Mouse (Mus musculus): ENCODE data around the gene Olfr102.
A peak's percentile ranks its signal among the peaks of the same experiment; 100 is the strongest.

Olfr102 gene

GRCm38 (mm10) chr17:37316954-37317353 lies at the start of gene Olfr102:
TSS of gene Olfr102 (minus strand) at chr17:37317054.
- DNase-seq (ENCODE audit: low spot score in 2 of 2), result no peak

- no peak for DNase-seq (ENCODE audit: low spot score in 2 of 2)
These were observed 42.4 kb upstream of the Olfr102 start, which contains the start of gene Olfr104-ps for GRCm38 (mm10) chr17:37359282-37359681. TSS of gene Olfr104-ps (plus strand) at chr17:37359582.

GRCm38 (mm10) chr17:37339598-37339997 lies 22.7 kb upstream of the Olfr102 start, which contains the start of gene Olfr103:
TSS of gene Olfr103 (minus strand) at chr17:37339698.
- DNase-seq (ENCODE audit: low spot score in 2 of 2), result no peak

GRCm38 (mm10) chr17:37310146-37310699 lies 6.6 kb downstream of the Olfr102 start:
- DNase-seq (ENCODE audit: low spot score in 2 of 2), result no peak

- no peak for DNase-seq (ENCODE audit: low spot score in 2 of 2)
These were observed 8.4 kb downstream of the Olfr102 start for GRCm38 (mm10) chr17:37308483-37308882.

- no peak for DNase-seq (ENCODE audit: low spot score in 2 of 2)
These were observed 12.6 kb downstream of the Olfr102 start, which contains the start of gene Olfr101 for GRCm38 (mm10) chr17:37304213-37304612. TSS of gene Olfr101 (minus strand) at chr17:37304313.

- DNase-seq (ENCODE audit: low spot score in 2 of 2), result no peak
These were observed 33.5 kb downstream of the Olfr102 start, which contains the start of gene Olfr99 for GRCm38 (mm10) chr17:37283360-37283759. TSS of gene Olfr99 (minus strand) at chr17:37283460.

GRCm38 (mm10) chr17:37280331-37280730 lies 36.5 kb downstream of the Olfr102 start:
- DNase-seq (ENCODE audit: low spot score in 2 of 2), result no peak

GRCm38 (mm10) chr17:37276573-37276972 lies 40.3 kb downstream of the Olfr102 start:
- DNase-seq (ENCODE audit: low spot score in 2 of 2), result no peak

GRCm38 (mm10) chr17:37275626-37276248 lies 41.1 kb downstream of the Olfr102 start:
- DNase-seq (ENCODE audit: low spot score in 2 of 2), result no peak

- DNase-seq (ENCODE audit: low spot score in 2 of 2), result peak; percentile 42 to 69
These were observed 46.2 kb downstream of the Olfr102 start for GRCm38 (mm10) chr17:37270702-37271092.

- DNase-seq (ENCODE audit: low spot score in 2 of 2), result peak; percentile 83 to 93
These were observed 46.7 kb downstream of the Olfr102 start, which contains the start of gene H2-M3 for GRCm38 (mm10) chr17:37270058-37270701. TSS of gene H2-M3 (plus strand) at chr17:37270220.

GRCm38 (mm10) chr17:37263626-37264025 lies 53.2 kb downstream of the Olfr102 start, which contains the start of gene Olfr98:
TSS of gene Olfr98 (minus strand) at chr17:37263749.
- DNase-seq (ENCODE audit: low spot score in 2 of 2), result no peak
